Mouse (Mus musculus): Measurements from ENCODE around the gene S100a14. TPM values are rescaled to one million over a fixed set of nuclear protein-coding genes. Genes with fewer than 3 reads are reported as not detected.
A peak's percentile ranks its signal among the peaks of the same experiment; 100 is the strongest.

Gene S100a14
- polyA plus RNA-seq, 1 experiment from 2014 or later = 0.91 TPM

- Histone ChIP-seq H3K27ac (ENCODE audit: low read depth) (no peak overlapping the region), H3K4me2 (ENCODE audit: low read length) (no peak overlapping the region), H3K27me3 (replicated peaks; ENCODE audit: control insufficient read depth, insufficient read depth, low read length) (no peaks in the 10 kb centered on the region), H3K9ac (ENCODE audit: low read length) (no peak overlapping the region), H3K36me3 (ENCODE audit: control insufficient read depth, insufficient read depth, low read length) (peaks cover 91% of the 10 kb centered on the region), H3K9me3 (ENCODE audit: control insufficient read depth, low read length) (no peaks in the 10 kb centered on the region), H3K4me1 (replicated peaks; ENCODE audit: control insufficient read depth, insufficient read depth, low read length) (peaks cover 12% of the 10 kb centered on the region), H3K4me3 (ENCODE audit: low read depth, low read length) (no peak overlapping the region)
- DNase-seq (ENCODE audit: low spot score) (no peak), ATAC-seq (replicated peaks; ENCODE audit: low FRiP score, low TSS enrichment, low read depth) (no peak)
- 72% methylated on average over 4 of the region's 4 CpGs for WGBS
Observed at GRCm38 (mm10) chr3:90503444-90503843, 23.2 kb upstream of the S100a14 start.

GRCm38 (mm10) chr3:90505216-90505615 lies 21.4 kb upstream of the S100a14 start:
- Histone ChIP-seq H3K27me3 (replicated peaks; ENCODE audit: control insufficient read depth, insufficient read depth, low read length) (no peaks in the 10 kb centered on the region), H3K36me3 (ENCODE audit: control insufficient read depth, insufficient read depth, low read length) (peaks cover 75% of the 10 kb centered on the region), H3K4me1 (replicated peaks; ENCODE audit: control insufficient read depth, insufficient read depth, low read length) (peaks cover 12% of the 10 kb centered on the region), H3K27ac (ENCODE audit: low read depth) (no peak overlapping the region), H3K4me3 (ENCODE audit: low read depth, low read length) (no peak overlapping the region), H3K9me3 (ENCODE audit: control insufficient read depth, low read length) (no peaks in the 10 kb centered on the region), H3K9ac (ENCODE audit: low read length) (no peak overlapping the region), H3K4me2 (ENCODE audit: low read length) (no peak overlapping the region)
- DNase-seq (ENCODE audit: low spot score) = no peak
- ATAC-seq (replicated peaks; ENCODE audit: low FRiP score, low TSS enrichment, low read depth) = no peak
- WGBS = 90% methylated on average over 5 of the region's 5 CpGs

GRCm38 (mm10) chr3:90506362-90506761 lies 20.3 kb upstream of the S100a14 start:
- no peak overlapping the region for H3K27ac ChIP-seq (ENCODE audit: low read depth)

GRCm38 (mm10) chr3:90508287-90508949 lies 18.2 kb upstream of the S100a14 start:
- peak overlapping the region; percentile 98 for H3K9ac ChIP-seq (ENCODE audit: low read length)
- peaks cover 45% of the 10 kb centered on the region for H3K36me3 ChIP-seq (ENCODE audit: control insufficient read depth, insufficient read depth, low read length)
- peak overlapping the region; percentile 96 for H3K4me3 ChIP-seq (ENCODE audit: low read depth, low read length)
- peaks cover 12% of the 10 kb centered on the region for H3K4me1 ChIP-seq (replicated peaks; ENCODE audit: control insufficient read depth, insufficient read depth, low read length)
- ATAC-seq (replicated peaks; ENCODE audit: low FRiP score, low TSS enrichment, low read depth) = no peak; the same call in 1 of the 2 replicates
- peak overlapping the region; percentile 95; the same call in 1 of the 2 replicates for H3K27ac ChIP-seq (ENCODE audit: low read depth)
- no peaks in the 10 kb centered on the region for H3K9me3 ChIP-seq (ENCODE audit: control insufficient read depth, low read length)
- no peaks in the 10 kb centered on the region for H3K27me3 ChIP-seq (replicated peaks; ENCODE audit: control insufficient read depth, insufficient read depth, low read length)
- H3K4me2 ChIP-seq (ENCODE audit: low read length) = peak overlapping the region; percentile 60
- DNase-seq (ENCODE audit: low spot score) = no peak
- 4% methylated on average over 20 of the region's 20 CpGs for WGBS

More at GRCm38 (mm10) chr3:90506362-90506761, 20.3 kb upstream of the S100a14 start:
- DNase-seq (ENCODE audit: low spot score) (no peak), ATAC-seq (replicated peaks; ENCODE audit: low FRiP score, low TSS enrichment, low read depth) (no peak)
- Histone ChIP-seq H3K9ac (ENCODE audit: low read length) (no peak overlapping the region), H3K4me1 (replicated peaks; ENCODE audit: control insufficient read depth, insufficient read depth, low read length) (peaks cover 12% of the 10 kb centered on the region), H3K27me3 (replicated peaks; ENCODE audit: control insufficient read depth, insufficient read depth, low read length) (no peaks in the 10 kb centered on the region), H3K4me2 (ENCODE audit: low read length) (no peak overlapping the region), H3K9me3 (ENCODE audit: control insufficient read depth, low read length) (no peaks in the 10 kb centered on the region), H3K4me3 (ENCODE audit: low read depth, low read length) (no peak overlapping the region), H3K36me3 (ENCODE audit: control insufficient read depth, insufficient read depth, low read length) (peaks cover 66% of the 10 kb centered on the region)
- 69% methylated on average over 3 of the region's 3 CpGs for WGBS

- Histone ChIP-seq H3K36me3 (ENCODE audit: control insufficient read depth, insufficient read depth, low read length) (peaks cover 38% of the 10 kb centered on the region), H3K9ac (ENCODE audit: low read length) (peak within 1 kb of the TSS; percentile 98), H3K27me3 (replicated peaks; ENCODE audit: control insufficient read depth, insufficient read depth, low read length) (no peaks in the 10 kb centered on the region), H3K27ac (ENCODE audit: low read depth) (peak within 1 kb of the TSS; percentile 95), H3K9me3 (ENCODE audit: control insufficient read depth, low read length) (no peaks in the 10 kb centered on the region), H3K4me3 (ENCODE audit: low read depth, low read length) (peak within 1 kb of the TSS; percentile 96), H3K4me2 (ENCODE audit: low read length) (peak within 1 kb of the TSS; percentile 60), H3K4me1 (replicated peaks; ENCODE audit: control insufficient read depth, insufficient read depth, low read length) (peaks cover 12% of the 10 kb centered on the region)
- ATAC-seq (replicated peaks; ENCODE audit: low FRiP score, low TSS enrichment, low read depth) (peak; percentile 92), DNase-seq (ENCODE audit: low spot score) (peak; percentile 99)
- WGBS = under 1% methylated on average over 63 of the region's 66 CpGs
Observed at GRCm38 (mm10) chr3:90508950-90509746, 17.5 kb upstream of the S100a14 start, which contains the start of gene Chtop. Chtop (minus strand) TSS chr3:90509498.

GRCm38 (mm10) chr3:90509747-90510123 lies 16.9 kb upstream of the S100a14 start:
- Histone ChIP-seq H3K4me3 (ENCODE audit: low read depth, low read length) (peak overlapping the region; percentile 96), H3K27ac (ENCODE audit: low read depth) (0 out of 2 replicates have a peak overlapping the region, but pooled peaks have one; percentile 29), H3K4me1 (replicated peaks; ENCODE audit: control insufficient read depth, insufficient read depth, low read length) (peaks cover 12% of the 10 kb centered on the region), H3K4me2 (ENCODE audit: low read length) (peak overlapping the region; percentile 51), H3K9ac (ENCODE audit: low read length) (no peak overlapping the region), H3K27me3 (replicated peaks; ENCODE audit: control insufficient read depth, insufficient read depth, low read length) (no peaks in the 10 kb centered on the region), H3K36me3 (ENCODE audit: control insufficient read depth, insufficient read depth, low read length) (peaks cover 32% of the 10 kb centered on the region), H3K9me3 (ENCODE audit: control insufficient read depth, low read length) (no peaks in the 10 kb centered on the region)
- DNase-seq (ENCODE audit: low spot score) = no peak
- ATAC-seq (replicated peaks; ENCODE audit: low FRiP score, low TSS enrichment, low read depth) = no peak
- 31% methylated on average over 2 of the region's 2 CpGs for WGBS

GRCm38 (mm10) chr3:90512276-90512675 lies 14.4 kb upstream of the S100a14 start:
- Histone ChIP-seq H3K4me1 (replicated peaks; ENCODE audit: control insufficient read depth, insufficient read depth, low read length) (peaks cover 17% of the 10 kb centered on the region), H3K9me3 (ENCODE audit: control insufficient read depth, low read length) (no peaks in the 10 kb centered on the region), H3K4me2 (ENCODE audit: low read length) (no peak overlapping the region), H3K9ac (ENCODE audit: low read length) (no peak overlapping the region), H3K4me3 (ENCODE audit: low read depth, low read length) (no peak overlapping the region), H3K36me3 (ENCODE audit: control insufficient read depth, insufficient read depth, low read length) (peaks cover 7% of the 10 kb centered on the region), H3K27me3 (replicated peaks; ENCODE audit: control insufficient read depth, insufficient read depth, low read length) (no peaks in the 10 kb centered on the region), H3K27ac (ENCODE audit: low read depth) (no peak overlapping the region)
- DNase-seq (ENCODE audit: low spot score) (no peak), ATAC-seq (replicated peaks; ENCODE audit: low FRiP score, low TSS enrichment, low read depth) (no peak)
- 81% methylated on average over 5 of the region's 5 CpGs for WGBS

GRCm38 (mm10) chr3:90512948-90513642 lies 13.6 kb upstream of the S100a14 start:
- peaks cover 9% of the 10 kb centered on the region; the same call in 1 of the 2 replicates for H3K4me1 ChIP-seq (replicated peaks; ENCODE audit: control insufficient read depth, insufficient read depth, low read length)
- H3K36me3 ChIP-seq (ENCODE audit: control insufficient read depth, insufficient read depth, low read length) = 0 out of 2 replicates have a peak, but pooled peaks cover 2% of the 10 kb centered on the region
- no peaks in the 10 kb centered on the region for H3K27me3 ChIP-seq (replicated peaks; ENCODE audit: control insufficient read depth, insufficient read depth, low read length)
- H3K27ac ChIP-seq (ENCODE audit: low read depth) = no peak overlapping the region
- H3K9me3 ChIP-seq (ENCODE audit: control insufficient read depth, low read length) = no peaks in the 10 kb centered on the region
- no peak overlapping the region for H3K9ac ChIP-seq (ENCODE audit: low read length)
- ATAC-seq (replicated peaks; ENCODE audit: low FRiP score, low TSS enrichment, low read depth) (no peak), DNase-seq (ENCODE audit: low spot score) (no peak)
- H3K4me2 ChIP-seq (ENCODE audit: low read length) = peak overlapping the region; percentile 92; the same call in 1 of the 2 replicates
- WGBS = 73% methylated on average over 9 of the region's 9 CpGs
- H3K4me3 ChIP-seq (ENCODE audit: low read depth, low read length) = no peak overlapping the region
